Mouse (Mus musculus) limb, embryonic 15.5 days (tissue): ENCODE results near the gene Syngr4. TPM values are rescaled to one million over a fixed set of nuclear protein-coding genes. Genes with fewer than 3 reads are reported as not detected.
"Not testable (repeated sequence)": the region's sequence is repeated elsewhere in the genome, so short reads cannot be mapped to it uniquely, and the experiment has no call there.

Experiments used
- ATAC-seq: fragments of 200-750 bp; cut with Nextera tagmentation; 2 replicates; pipeline ENCODE4 v1.8.0; 2017; ENCODE audit warnings: low read depth, moderate TSS enrichment; ENCODE audit not compliant: insufficient number of reproducible peaks, low FRiP score, low TSS enrichment
- H3K27ac ChIP-seq: fragments of 300-500 bp; sonication (generic); 2 replicates; pipeline ENCODE4 v1.5.1; 2015; ENCODE audit warnings: moderate library complexity, mild to moderate bottlenecking, inconsistent platforms
- H3K27me3 ChIP-seq: fragments of 300-500 bp; sonication (generic); 2 replicates; pipeline ENCODE4 v1.6.1; 2015; ENCODE audit warnings: inconsistent platforms
- H3K36me3 ChIP-seq: fragments of 300-500 bp; sonication (generic); 2 replicates; pipeline ENCODE4 v1.6.1; 2015; ENCODE audit warnings: inconsistent platforms
- H3K4me1 ChIP-seq: fragments of 300-500 bp; sonication (generic); 2 replicates; pipeline ENCODE4 v1.6.1; 2015; ENCODE audit warnings: inconsistent platforms
- H3K4me2 ChIP-seq: fragments of 300-500 bp; sonication (generic); 2 replicates; pipeline ENCODE4 v1.6.1; 2015; ENCODE audit warnings: mild to moderate bottlenecking, inconsistent platforms
- H3K4me3 ChIP-seq: fragments of 300-500 bp; sonication (generic); 2 replicates; pipeline ENCODE4 v1.5.1; 2015; ENCODE audit warnings: mild to moderate bottlenecking, inconsistent platforms
- H3K9ac ChIP-seq: fragments of 300-500 bp; sonication (generic); 2 replicates; pipeline ENCODE4 v1.6.1; 2015; ENCODE audit warnings: inconsistent platforms
- H3K9me3 ChIP-seq: fragments of 300-500 bp; sonication (generic); 2 replicates; pipeline ENCODE4 v1.6.1; 2016; ENCODE audit warnings: inconsistent platforms
- WGBS: fragments of 180-500 bp; shearing (Covaris S2); methylation state at CpG from one replicate; pipeline ENCODE4 v1.1.7; 2015; 5-methylcytosine and 5-hydroxymethylcytosine counted together
- polyA plus RNA-seq: library from polyadenylated mRNA; unstranded; fragments of >200 nt; fragmentation: Nextera tagmentation; extraction: Ambion mirVana; gene quantifications from 2 replicates; pipeline ENCODE4 v1.2.1, GENCODE M21; 2015

Gene Syngr4
- polyA plus RNA-seq, 1 experiment from 2014 or later: 0.49 TPM

GRCm38 (mm10) chr7:45878278-45878677 lies 18.2 kb downstream of the Syngr4 start, which contains the start of gene Grin2d:
Gene Grin2d (minus strand): TSS chr7:45878378.
- H3K27ac ChIP-seq, H3K9me3 ChIP-seq, H3K4me2 ChIP-seq, H3K4me3 ChIP-seq, ATAC-seq, H3K9ac ChIP-seq, H3K27me3 ChIP-seq: not testable (repeated sequence)
- Histone ChIP-seq H3K36me3 (peaks cover 89% of the 10 kb centered on the region), H3K4me1 (peaks cover 24% of the 10 kb centered on the region)
- 94% methylated on average over 1 of the region's 1 CpGs for WGBS

GRCm38 (mm10) chr7:45876895-45877294 lies 19.6 kb downstream of the Syngr4 start:
- Histone ChIP-seq H3K36me3 (peaks cover 76% of the 10 kb centered on the region), H3K27me3 (peaks cover 2% of the 10 kb centered on the region; the same call in 1 of the 2 replicates), H3K9ac (no peak overlapping the region), H3K4me3 (no peak overlapping the region), H3K27ac (no peak overlapping the region), H3K4me1 (peaks cover 24% of the 10 kb centered on the region), H3K4me2 (no peak overlapping the region), H3K9me3 (no peaks in the 10 kb centered on the region)
- 93% methylated on average over 7 of the region's 7 CpGs for WGBS
- no peak for ATAC-seq

GRCm38 (mm10) chr7:45873061-45873947 lies 23.2 kb downstream of the Syngr4 start:
- peak; percentile 36 for ATAC-seq
- Histone ChIP-seq H3K27me3 (peaks cover 38% of the 10 kb centered on the region), H3K27ac (peak overlapping the region; percentile 94), H3K9me3 (no peaks in the 10 kb centered on the region), H3K4me3 (peak overlapping the region; percentile 83), H3K36me3 (peaks cover 40% of the 10 kb centered on the region), H3K4me1 (peaks cover 51% of the 10 kb centered on the region), H3K9ac (peak overlapping the region; percentile 97), H3K4me2 (peak overlapping the region; percentile 85)
- 1% methylated on average over 28 of the region's 28 CpGs for WGBS

DNA sequence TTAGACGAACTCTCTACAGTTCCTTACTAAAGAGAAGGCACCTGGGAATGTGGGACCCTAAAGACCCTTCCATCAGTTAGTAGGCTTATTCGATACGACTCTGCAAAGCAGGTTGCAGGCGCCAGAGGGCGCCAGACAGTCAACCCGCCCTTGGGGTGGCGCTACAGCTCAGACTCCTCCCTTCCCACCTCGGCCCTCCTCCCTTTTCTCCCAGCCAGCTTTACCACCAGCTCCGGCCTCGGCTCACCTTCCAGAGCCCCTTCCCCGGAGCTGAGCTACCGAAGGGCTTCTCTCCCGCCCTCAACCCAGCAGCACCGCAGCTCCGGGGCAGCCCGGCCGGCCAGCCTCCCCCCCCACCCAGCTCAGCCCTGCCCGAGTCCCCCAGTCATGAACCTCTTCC lies 23.9 kb downstream of the Syngr4 start, which contains the start of gene Kdelr1:
Gene Kdelr1, plus strand, starts transcription at position 149 of the 400 bp plus-strand sequence.
- peak; percentile 66 for ATAC-seq
- H3K36me3 ChIP-seq: peaks cover 35% of the 10 kb centered on the region
- H3K4me2 ChIP-seq: peak within 1 kb of the TSS; percentile 85
- H3K9me3 ChIP-seq: no peaks in the 10 kb centered on the region
- peaks cover 45% of the 10 kb centered on the region for H3K27me3 ChIP-seq
- under 1% methylated on average over 18 of the region's 18 CpGs for WGBS
- peak within 1 kb of the TSS; percentile 97 for H3K9ac ChIP-seq
- H3K4me3 ChIP-seq: peak within 1 kb of the TSS; percentile 83
- peaks cover 58% of the 10 kb centered on the region for H3K4me1 ChIP-seq
- H3K27ac ChIP-seq: peak within 1 kb of the TSS; percentile 94

- H3K27ac ChIP-seq: no peak overlapping the region
- peaks cover 63% of the 10 kb centered on the region for H3K4me1 ChIP-seq
- H3K36me3 ChIP-seq: peaks cover 13% of the 10 kb centered on the region
- peak overlapping the region; percentile 31 for H3K9ac ChIP-seq
- ATAC-seq: no peak
- H3K27me3 ChIP-seq: peaks cover 46% of the 10 kb centered on the region
- WGBS: 2% methylated on average over 27 of the region's 30 CpGs
- peak overlapping the region; percentile 34 for H3K4me3 ChIP-seq
- no peaks in the 10 kb centered on the region for H3K9me3 ChIP-seq
- H3K4me2 ChIP-seq: peak overlapping the region; percentile 60
Observed at GRCm38 (mm10) chr7:45870282-45871058, 26.0 kb downstream of the Syngr4 start.

DNA sequence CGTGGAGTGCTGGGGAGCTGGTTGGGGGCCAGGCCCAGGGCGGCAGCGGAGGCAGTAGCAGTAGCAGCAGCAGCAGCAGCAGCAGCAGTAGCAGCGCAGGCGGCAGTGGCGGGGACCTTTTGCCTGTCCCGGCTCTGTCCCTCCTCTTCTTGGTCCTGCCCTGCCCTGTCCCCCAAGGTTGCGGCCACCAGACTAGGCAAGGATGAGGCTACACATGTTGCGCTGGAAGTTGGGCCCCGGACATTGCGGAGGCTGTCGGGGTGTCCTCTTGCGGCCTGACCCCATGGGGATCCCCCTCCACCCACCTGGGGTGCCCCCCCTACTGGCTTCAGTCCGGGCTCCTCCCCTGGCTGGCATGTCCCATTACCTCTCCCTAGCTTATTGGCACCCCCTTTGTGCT lies 26.7 kb downstream of the Syngr4 start:
- no peaks in the 10 kb centered on the region for H3K9me3 ChIP-seq
- H3K27me3 ChIP-seq: peaks cover 46% of the 10 kb centered on the region
- peak overlapping the region; percentile 60 for H3K4me2 ChIP-seq
- no peak overlapping the region for H3K27ac ChIP-seq
- H3K4me3 ChIP-seq: peak overlapping the region; percentile 34
- no peak for ATAC-seq
- H3K36me3 ChIP-seq: peaks cover 7% of the 10 kb centered on the region
- peaks cover 59% of the 10 kb centered on the region for H3K4me1 ChIP-seq
- H3K9ac ChIP-seq: peak overlapping the region; percentile 14; the same call in 1 of the 2 replicates
- WGBS: 1% methylated on average over 12 of the region's 14 CpGs

DNA sequence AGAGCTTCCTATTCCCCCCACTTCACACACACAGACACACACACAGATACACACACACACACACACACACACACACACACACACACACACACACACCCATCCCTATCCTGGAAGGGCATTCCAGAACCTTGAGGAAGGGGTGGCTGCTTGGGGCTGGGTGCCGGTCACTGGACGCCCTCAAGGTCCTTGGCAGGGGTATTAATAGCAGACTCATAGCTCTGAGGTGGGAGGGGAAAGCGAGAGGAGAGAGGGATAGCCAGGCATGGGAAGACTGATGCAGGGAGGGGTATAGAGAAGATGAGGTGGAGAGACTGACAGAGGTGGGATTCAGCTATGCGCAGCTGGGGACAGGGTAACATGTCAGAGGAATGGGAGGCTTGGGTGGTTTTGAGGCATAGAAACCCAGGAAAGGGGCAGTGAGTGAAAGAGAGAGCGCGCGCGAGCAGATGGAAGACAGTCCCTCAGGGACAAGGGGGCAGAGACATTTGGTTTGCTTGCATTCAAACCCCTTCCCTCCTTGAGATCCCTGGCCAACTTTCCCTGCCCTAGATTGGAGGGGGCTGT lies 27.3 kb downstream of the Syngr4 start:
- peak overlapping the region; percentile 60 for H3K4me2 ChIP-seq
- H3K36me3 ChIP-seq: peaks cover 1% of the 10 kb centered on the region
- ATAC-seq: no peak
- peaks cover 46% of the 10 kb centered on the region for H3K27me3 ChIP-seq
- H3K4me1 ChIP-seq: peaks cover 53% of the 10 kb centered on the region
- no peak overlapping the region for H3K27ac ChIP-seq
- peak overlapping the region; percentile 34 for H3K4me3 ChIP-seq
- no peaks in the 10 kb centered on the region for H3K9me3 ChIP-seq
- H3K9ac ChIP-seq: peak overlapping the region; percentile 14; the same call in 1 of the 2 replicates
- WGBS: 12% methylated on average over 8 of the region's 8 CpGs

- 35% methylated on average over 2 of the region's 2 CpGs for WGBS
Observed at GRCm38 (mm10) chr7:45867871-45868270, 28.6 kb downstream of the Syngr4 start.

DNA sequence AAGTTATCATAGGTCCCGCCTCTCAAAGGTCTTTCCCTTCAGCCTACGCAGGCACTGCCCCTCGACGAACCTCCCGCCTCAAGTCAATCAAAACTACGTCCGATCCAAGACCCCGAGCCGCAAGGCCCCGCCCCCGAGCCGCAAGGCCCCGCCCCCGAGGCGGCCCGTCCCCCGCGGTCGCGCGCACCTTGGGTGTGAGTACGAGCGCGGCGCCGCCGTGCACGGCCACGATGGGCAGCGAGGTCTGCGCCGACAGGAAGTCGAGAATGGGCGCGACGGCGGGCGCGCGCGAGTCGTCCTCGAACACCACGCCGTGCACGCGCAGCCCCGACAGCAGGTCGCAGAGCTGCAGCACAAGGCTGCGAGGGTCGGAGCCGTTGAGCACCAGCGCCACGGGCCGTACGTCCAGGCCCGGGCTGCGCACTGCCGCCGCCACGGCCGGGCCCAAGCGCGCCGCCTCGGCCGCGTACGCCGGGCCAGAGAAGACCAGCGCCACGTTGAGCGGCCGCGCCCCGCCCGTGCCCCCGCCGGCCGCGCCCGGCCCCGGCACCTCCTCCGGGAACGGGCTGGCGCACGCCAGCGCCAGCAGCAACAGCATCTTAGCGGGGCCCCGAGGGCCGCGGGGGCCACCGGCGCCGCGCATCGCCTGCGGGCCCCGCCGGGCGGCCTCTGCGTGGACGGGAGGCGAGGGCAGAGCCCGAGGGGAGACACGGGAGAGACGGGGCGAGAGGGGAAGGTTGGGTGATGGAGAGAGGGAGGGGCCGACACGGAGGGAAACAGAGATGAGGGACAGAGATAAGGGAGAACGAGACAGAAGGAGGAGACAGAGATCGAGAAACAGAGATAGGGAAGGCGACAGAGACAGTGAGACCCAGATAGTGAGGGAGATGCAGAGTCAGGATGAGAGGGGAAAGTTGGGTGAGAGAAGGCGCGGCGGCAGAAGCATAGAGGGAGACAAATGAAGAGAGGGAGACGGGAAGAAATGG lies 30.3 kb downstream of the Syngr4 start:
- H3K4me3 ChIP-seq: peak overlapping the region; percentile 78
- H3K27ac ChIP-seq: peak overlapping the region; percentile 85
- peak overlapping the region; percentile 82 for H3K9ac ChIP-seq
- ATAC-seq: peak; percentile 73
- H3K27me3 ChIP-seq: peaks cover 37% of the 10 kb centered on the region
- WGBS: 1% methylated on average over 102 of the region's 117 CpGs
- peak overlapping the region; percentile 76 for H3K4me2 ChIP-seq
- peaks cover 45% of the 10 kb centered on the region for H3K4me1 ChIP-seq
- no peaks in the 10 kb centered on the region for H3K9me3 ChIP-seq
- H3K36me3 ChIP-seq: no peaks in the 10 kb centered on the region

More at GRCm38 (mm10) chr7:45867871-45868270, 28.6 kb downstream of the Syngr4 start:
- H3K27me3 ChIP-seq: peaks cover 46% of the 10 kb centered on the region
- no peak overlapping the region for H3K9ac ChIP-seq
- no peak overlapping the region for H3K27ac ChIP-seq
- H3K4me1 ChIP-seq: peaks cover 45% of the 10 kb centered on the region
- H3K4me3 ChIP-seq: no peak overlapping the region; the same call in 1 of the 2 replicates
- no peaks in the 10 kb centered on the region for H3K36me3 ChIP-seq
- 0 out of 2 replicates have a peak overlapping the region, but pooled peaks have one; percentile 76 for H3K4me2 ChIP-seq
- no peak for ATAC-seq
- H3K9me3 ChIP-seq: no peaks in the 10 kb centered on the region

- no peak overlapping the region for H3K4me3 ChIP-seq
- H3K27ac ChIP-seq: no peak overlapping the region
- no peak overlapping the region for H3K4me2 ChIP-seq
- H3K36me3 ChIP-seq: no peaks in the 10 kb centered on the region
- no peak overlapping the region for H3K9ac ChIP-seq
- H3K27me3 ChIP-seq: peaks cover 29% of the 10 kb centered on the region
- peaks cover 30% of the 10 kb centered on the region for H3K4me1 ChIP-seq
- 53% methylated on average over 3 of the region's 3 CpGs for WGBS
- ATAC-seq: no peak
- H3K9me3 ChIP-seq: no peaks in the 10 kb centered on the region
Observed at GRCm38 (mm10) chr7:45864435-45864834, 32.1 kb downstream of the Syngr4 start.
